ENCODE assay signal across 8 mouse cellular contexts in genomic region chr4:148590421-148591170, GRCm38 (mm10). TPM values are rescaled to one million over a fixed set of nuclear protein-coding genes. Genes with fewer than 3 reads are reported as not detected.
DNase-seq lines count a peak whose midpoint lies in the region; ATAC-seq lines count a peak whose summit lies in the region.

No protein-coding gene starts in this region.

- peaks cover 18% of the 10 kb centered on the region for H3K4me1 ChIP-seq in hindbrain, embryonic 13.5 days (replicated peaks)

- 6% methylated on average over 18 of the region's 18 CpGs for WGBS in hindbrain, embryonic 13.5 days

- H3K27ac ChIP-seq in hindbrain, embryonic 13.5 days = peak overlapping the region; percentile 78

- intact Hi-C loops in heart, postnatal 25 days (cut with DNase I) = loop anchor here (2.0 kb wide), 1 partner anchor 32 kb away; the partner anchor contains the start of gene Exosc10

- no peaks in the 10 kb centered on the region for H3K27me3 ChIP-seq in hindbrain, embryonic 13.5 days

- no peaks in the 10 kb centered on the region for H3K9me3 ChIP-seq in hindbrain, embryonic 13.5 days

- H3K9ac ChIP-seq in hindbrain, embryonic 13.5 days = peak overlapping the region; percentile 89

- H3K36me3 ChIP-seq in hindbrain, embryonic 13.5 days = peaks cover 25% of the 10 kb centered on the region

- ATAC-seq in hindbrain, embryonic 13.5 days (ENCODE audit: low FRiP score) = no peak
- peak; percentile 39 for ATAC-seq in megakaryocyte-erythroid progenitor cell, adult 5-6 weeks (replicated peaks; ENCODE audit: low FRiP score, low TSS enrichment, poor library complexity, severe bottlenecking)

- peak; percentile 21 for DNase-seq in heart, adult 9 months (ENCODE audit: low spot score in 2 of 2)
- no peak for DNase-seq in heart, postnatal 25 days (ENCODE audit: low spot score)
- peak; percentile 25 for DNase-seq in CD4-positive, CD25-positive, alpha-beta regulatory T cell, adult 2 months (ENCODE audit: low read depth, low spot score)
- peak; percentile 66 for DNase-seq in embryo, embryonic 10 days (ENCODE audit: low spot score)
- DNase-seq in spleen, postnatal 14 days (ENCODE audit: low spot score in 2 of 2) = no peak
- DNase-seq in layer of hippocampus, postnatal 25 days (ENCODE audit: extremely low spot score in 1 of 2, low spot score in 1 of 2) = no peak

- peak overlapping the region; percentile 94 for H3K4me2 ChIP-seq in hindbrain, embryonic 13.5 days

- H3K4me3 ChIP-seq in hindbrain, embryonic 13.5 days = peak overlapping the region; percentile 97

RNA-seq across cellular contexts. Expression of gene Srm, which starts 0.7 kb away (rescaled TPM):
- total RNA-seq in heart, postnatal 25 days (2021) = 10 to 100 TPM; 16.6 to 16.8 TPM
- 135 and 145 TPM in 2 replicates for polyA plus RNA-seq in hindbrain, embryonic 13.5 days (2015; fragmentation: Nextera tagmentation; extraction: Ambion mirVana)
- total RNA-seq in megakaryocyte-erythroid progenitor cell, adult 5-6 weeks (2014; fragmentation: Nextera tagmentation) = 261 and 281 TPM in 2 replicates
- 31.8 and 77.4 TPM in 2 replicates for total RNA-seq in megakaryocyte-erythroid progenitor cell, adult 5-6 weeks (2017)
- total RNA-seq in layer of hippocampus, postnatal 25 days (2021) = 10 to 100 TPM; 70.5 to 78.1 TPM

RNA-seq across cellular contexts. Expression of gene Masp2, which starts 11.8 kb away (rescaled TPM):
- under 1 TPM; 0.20 to 0.73 TPM for total RNA-seq in heart, postnatal 25 days (2021)
- 0.18 and 0.47 TPM in 2 replicates for polyA plus RNA-seq in hindbrain, embryonic 13.5 days (2015; fragmentation: Nextera tagmentation; extraction: Ambion mirVana)
- total RNA-seq in megakaryocyte-erythroid progenitor cell, adult 5-6 weeks (2014; fragmentation: Nextera tagmentation) = not detected in 2 replicates
- total RNA-seq in megakaryocyte-erythroid progenitor cell, adult 5-6 weeks (2017) = 0.33 TPM in 1 of 2 replicates, not detected in the other
- 1 to 10 TPM; 3.0 to 3.9 TPM for total RNA-seq in layer of hippocampus, postnatal 25 days (2021)

RNA-seq across cellular contexts. Expression of gene Exosc10, which starts 32.4 kb away (rescaled TPM):
- 10 to 100 TPM; 42.8 to 44.1 TPM for total RNA-seq in heart, postnatal 25 days (2021)
- polyA plus RNA-seq in hindbrain, embryonic 13.5 days (2015; fragmentation: Nextera tagmentation; extraction: Ambion mirVana) = 81.6 and 87.6 TPM in 2 replicates
- total RNA-seq in megakaryocyte-erythroid progenitor cell, adult 5-6 weeks (2014; fragmentation: Nextera tagmentation) = 69.1 and 70.6 TPM in 2 replicates
- 54.7 and 66.6 TPM in 2 replicates for total RNA-seq in megakaryocyte-erythroid progenitor cell, adult 5-6 weeks (2017)
- 10 to 100 TPM; 45.2 to 50.8 TPM for total RNA-seq in layer of hippocampus, postnatal 25 days (2021)

RNA-seq across cellular contexts. Expression of gene Tardbp, which starts 36.2 kb away (rescaled TPM):
- total RNA-seq in heart, postnatal 25 days (2021) = 100 to 1,000 TPM; 123 to 135 TPM
- 238 and 243 TPM in 2 replicates for polyA plus RNA-seq in hindbrain, embryonic 13.5 days (2015; fragmentation: Nextera tagmentation; extraction: Ambion mirVana)
- total RNA-seq in megakaryocyte-erythroid progenitor cell, adult 5-6 weeks (2014; fragmentation: Nextera tagmentation) = 456 and 583 TPM in 2 replicates
- total RNA-seq in megakaryocyte-erythroid progenitor cell, adult 5-6 weeks (2017) = 804 and 881 TPM in 2 replicates
- total RNA-seq in layer of hippocampus, postnatal 25 days (2021) = 100 to 1,000 TPM; 188 to 216 TPM

RNA-seq across cellular contexts. Expression of gene Gm572, which starts 52.5 kb away (rescaled TPM):
- total RNA-seq in heart, postnatal 25 days (2021) = 1 to 10 TPM; 4.9 to 5.3 TPM
- not detected in 2 replicates for polyA plus RNA-seq in hindbrain, embryonic 13.5 days (2015; fragmentation: Nextera tagmentation; extraction: Ambion mirVana)
- total RNA-seq in megakaryocyte-erythroid progenitor cell, adult 5-6 weeks (2014; fragmentation: Nextera tagmentation) = not detected in 2 replicates
- not detected in 2 replicates for total RNA-seq in megakaryocyte-erythroid progenitor cell, adult 5-6 weeks (2017)
- total RNA-seq in layer of hippocampus, postnatal 25 days (2021) = not detected

Comparison
In these comparisons a context has a peak if more than half of its experiments do, and no peak if none do; other contexts are left out.
1. DNase-seq: peak in heart, adult 9 months (2 of 2), CD4-positive, CD25-positive, alpha-beta regulatory T cell, adult 2 months (single experiment) and embryo, embryonic 10 days (single experiment); none in heart, postnatal 25 days (single experiment), spleen, postnatal 14 days (0 of 2) and layer of hippocampus, postnatal 25 days (0 of 2).